Mouse (Mus musculus) G1E (cell line): ENCODE data around the gene Lin7c. TPM values are rescaled to one million over a fixed set of nuclear protein-coding genes. Genes with fewer than 3 reads are reported as not detected.

Source experiments
- ATAC-seq: 2 replicates; pipeline ENCODE4 v1.8.0; 2016; ENCODE audit warnings: mild to moderate bottlenecking; ENCODE audit not compliant: insufficient number of reproducible peaks, poor library complexity, low FRiP score, severe bottlenecking; ENCODE audit errors: extremely low read depth
- DNase-seq: peaks from one replicate; pipeline ENCODE4 v3.0.0; 2012; ENCODE audit warnings: low spot score
- H3K27me3 ChIP-seq: 2 replicates; pipeline ENCODE4 v1.6.1; 2012; ENCODE audit warnings: mild to moderate bottlenecking, low read length, inconsistent platforms; ENCODE audit not compliant: insufficient read depth
- H3K36me3 ChIP-seq: replicated peaks from 2 replicates; pipeline ENCODE3; 2012; ENCODE audit warnings: mild to moderate bottlenecking, inconsistent platforms
- H3K4me1 ChIP-seq: 2 replicates; pipeline ENCODE4 v1.6.1; 2012; ENCODE audit warnings: low read depth, low read length, inconsistent platforms, mixed read lengths; ENCODE audit not compliant: insufficient read depth
- H3K4me3 ChIP-seq: 2 replicates; pipeline ENCODE4 v1.5.1; 2012; ENCODE audit warnings: low read depth, mild to moderate bottlenecking, inconsistent platforms, low read length, moderate library complexity, mixed read lengths
- H3K9me3 ChIP-seq: replicated peaks from 2 replicates; pipeline ENCODE4 v1.6.1; 2012; ENCODE audit warnings: inconsistent platforms
- CTCF ChIP-seq: IDR thresholded peaks from 2 replicates; pipeline ENCODE4 v1.5.1; 2012; ENCODE audit warnings: low read depth, low read length, inconsistent platforms, mixed read lengths
- GATA1 ChIP-seq: IDR thresholded peaks from 2 replicates; pipeline ENCODE4 v1.6.1; 2012; ENCODE audit warnings: borderline replicate concordance, low read length, inconsistent platforms, mixed read lengths
- GATA2 ChIP-seq: IDR thresholded peaks from 2 replicates; pipeline ENCODE4 v1.6.1; 2012; ENCODE audit warnings: low read depth, low read length, inconsistent platforms, borderline replicate concordance
- POLR2AphosphoS5 ChIP-seq: IDR thresholded peaks from 2 replicates; pipeline ENCODE4 v1.6.1; 2012; ENCODE audit warnings: low read depth, low read length, inconsistent platforms; ENCODE audit not compliant: insufficient replicate concordance
- TAL1 ChIP-seq: conservative IDR thresholded peaks from 2 replicates; pipeline ENCODE4 v1.6.1; 2012; ENCODE audit warnings: low read depth, low read length, inconsistent platforms, mixed read lengths
- polyA plus RNA-seq: library from polyadenylated mRNA; stranded (reverse); fragments of >175 nt; gene quantifications from 2 replicates; pipeline ENCODE4 v1.2.3, GENCODE M21; 2012
- total RNA-seq, 2 experiments: library from RNA; stranded (forward) in 1 of 2; stranded (reverse) in 1 of 2; fragments of 200-1000 nt in 1 of 2; fragments of >200 nt in 1 of 2; fragmentation: Nextera tagmentation in 1 of 2; gene quantifications; 2 replicates each; pipeline ENCODE4 v1.2.3; 2014 to 2017

The Lin7c gene
- total and polyA plus RNA-seq, 3 experiments, result 4.6 to 110 (median 99.3) TPM

DNA sequence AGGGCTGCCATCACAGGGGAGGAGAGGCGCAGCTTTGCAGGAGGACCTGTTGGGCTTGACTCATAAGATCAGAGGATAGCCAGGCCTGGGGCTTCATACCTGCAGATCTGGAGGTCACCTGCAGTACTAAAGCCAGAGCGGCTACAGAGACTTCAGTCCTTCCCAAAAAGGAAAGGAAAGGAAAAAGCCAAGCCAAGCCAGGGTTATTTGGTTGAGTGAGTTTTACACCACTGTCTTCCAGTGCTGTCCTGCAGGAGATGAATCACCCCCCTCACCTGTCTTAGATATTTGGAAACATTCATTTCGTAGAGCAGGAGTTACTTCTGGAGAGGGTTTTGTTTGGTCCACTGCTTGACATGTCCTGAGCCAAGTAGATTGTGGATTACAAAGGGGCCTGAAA lies 42.5 kb downstream of the Lin7c start:
- ATAC-seq (no peak), DNase-seq (no peak)
- Histone ChIP-seq H3K36me3 (no peaks in the 10 kb centered on the region), H3K4me3 (no peak overlapping the region), H3K4me1 (peaks cover 12% of the 10 kb centered on the region), H3K9me3 (no peaks in the 10 kb centered on the region), H3K27me3 (no peaks in the 10 kb centered on the region)
- TF ChIP-seq GATA2, result no peak
- no peak for TF ChIP-seq TAL1
- no peak for TF ChIP-seq POLR2AphosphoS5
- TF ChIP-seq GATA1, result no peak
- no peak for TF ChIP-seq CTCF

DNA sequence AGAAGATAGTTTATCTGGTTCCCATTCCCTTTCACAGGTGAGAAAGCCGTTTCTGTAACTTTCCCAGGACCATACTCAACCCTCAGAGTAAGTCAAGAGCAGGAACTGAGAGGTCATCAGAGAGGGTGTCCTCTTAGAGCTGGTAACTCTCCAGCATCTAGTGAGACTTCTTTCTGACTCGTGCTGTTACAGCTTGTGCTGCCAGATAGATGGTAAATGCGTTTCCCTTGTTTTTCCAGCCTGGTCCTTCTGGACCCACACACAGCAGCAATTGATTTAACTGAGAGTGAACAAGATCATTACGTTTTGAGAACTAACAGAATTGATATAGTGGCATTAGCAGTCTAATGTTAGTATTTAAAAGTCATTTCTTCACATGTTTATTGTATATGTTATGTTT lies 43.4 kb downstream of the Lin7c start:
- Histone ChIP-seq H3K4me1 (peaks cover 7% of the 10 kb centered on the region), H3K36me3 (no peaks in the 10 kb centered on the region), H3K4me3 (no peak overlapping the region), H3K27me3 (no peaks in the 10 kb centered on the region), H3K9me3 (no peaks in the 10 kb centered on the region)
- no peak for DNase-seq
- no peak for TF ChIP-seq GATA1
- TF ChIP-seq GATA2, result no peak
- TF ChIP-seq TAL1, result no peak
- TF ChIP-seq POLR2AphosphoS5, result no peak
- TF ChIP-seq CTCF, result no peak
- ATAC-seq, result no peak

DNA sequence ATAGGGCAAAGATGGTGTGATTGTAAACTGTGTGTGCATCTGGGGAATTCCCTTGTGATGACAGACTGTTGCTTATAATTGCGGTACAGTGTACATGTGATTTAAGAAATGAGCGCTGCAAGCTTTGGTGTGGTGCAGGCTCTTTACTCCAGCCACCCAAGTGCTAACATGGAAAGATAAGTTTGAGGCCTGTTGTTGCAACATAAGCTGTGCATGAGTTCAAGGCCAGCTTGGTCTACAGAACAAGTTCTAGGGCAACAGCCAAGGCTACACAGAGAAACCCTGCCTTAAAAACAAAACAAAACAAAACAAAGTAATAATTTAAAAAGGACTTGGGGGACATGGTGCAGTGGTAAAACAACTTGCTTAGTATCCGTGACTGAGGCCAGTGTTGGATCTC lies 44.5 kb downstream of the Lin7c start:
- Histone ChIP-seq H3K9me3 (no peaks in the 10 kb centered on the region), H3K4me1 (peaks cover 3% of the 10 kb centered on the region; the same call in 1 of the 2 replicates), H3K36me3 (no peaks in the 10 kb centered on the region), H3K27me3 (no peaks in the 10 kb centered on the region), H3K4me3 (no peak overlapping the region)
- ATAC-seq, result no peak
- DNase-seq, result no peak
- TF ChIP-seq POLR2AphosphoS5, result no peak
- TF ChIP-seq GATA1, result no peak
- TF ChIP-seq CTCF, result no peak
- TF ChIP-seq TAL1, result no peak

GRCm38 (mm10) chr2:109935754-109936409 lies 45.2 kb downstream of the Lin7c start:
- Histone ChIP-seq H3K27me3 (no peaks in the 10 kb centered on the region), H3K4me1 (peaks cover 3% of the 10 kb centered on the region; the same call in 1 of the 2 replicates), H3K9me3 (no peaks in the 10 kb centered on the region), H3K4me3 (no peak overlapping the region), H3K36me3 (no peaks in the 10 kb centered on the region)
- DNase-seq (no peak), ATAC-seq (no peak)
- TF ChIP-seq GATA2 (no peak), TAL1 (no peak), POLR2AphosphoS5 (no peak), CTCF (no peak), GATA1 (no peak)

DNA sequence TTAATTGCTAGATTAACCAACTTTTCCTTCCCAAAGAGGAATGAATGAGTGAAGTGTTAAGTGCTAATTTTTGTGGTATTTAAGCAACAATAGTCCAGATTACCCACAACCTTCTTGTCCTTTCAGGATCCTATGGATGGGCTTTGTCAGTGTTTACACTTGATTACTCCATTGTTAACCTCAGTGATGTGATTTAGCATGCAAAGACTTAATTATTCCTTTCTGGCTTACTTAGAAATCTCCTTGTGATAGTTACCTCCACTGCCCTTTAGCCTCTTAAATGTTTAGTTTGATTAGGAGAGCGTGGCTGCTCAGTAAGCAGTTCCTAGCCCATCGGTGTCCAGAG lies 45.7 kb downstream of the Lin7c start:
- Histone ChIP-seq H3K4me3 (no peak overlapping the region), H3K27me3 (no peaks in the 10 kb centered on the region), H3K9me3 (no peaks in the 10 kb centered on the region), H3K36me3 (no peaks in the 10 kb centered on the region), H3K4me1 (peaks cover 3% of the 10 kb centered on the region; the same call in 1 of the 2 replicates)
- ATAC-seq (no peak), DNase-seq (no peak)
- no peak for TF ChIP-seq CTCF
- TF ChIP-seq POLR2AphosphoS5, result no peak
- TF ChIP-seq TAL1, result no peak
- no peak for TF ChIP-seq GATA1
- TF ChIP-seq GATA2, result no peak

DNA sequence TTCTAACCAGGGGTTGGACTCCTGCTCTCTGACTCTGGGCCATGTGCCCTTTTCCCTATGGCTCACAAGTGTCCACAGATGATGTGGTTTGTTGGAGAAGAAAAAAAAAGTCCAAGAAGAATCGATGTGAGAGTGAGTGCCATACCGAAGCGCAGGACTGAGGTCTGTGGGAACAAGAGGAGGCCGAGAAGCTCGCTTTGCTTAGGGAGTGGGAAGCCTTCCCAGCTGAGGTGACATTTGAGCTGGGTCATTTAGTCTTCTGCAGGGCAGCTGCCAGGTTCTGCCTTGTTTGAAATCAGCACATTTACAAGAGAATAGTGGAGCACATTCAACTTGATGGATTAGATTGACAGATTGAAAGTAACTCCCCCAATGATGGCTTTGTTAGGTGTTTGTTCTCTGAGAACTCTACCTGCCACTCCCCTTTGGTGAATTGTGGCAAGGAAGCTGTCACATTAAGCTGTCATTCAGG lies 51.4 kb downstream of the Lin7c start:
- no peak for TF ChIP-seq CTCF
- no peak for TF ChIP-seq POLR2AphosphoS5
- no peak for TF ChIP-seq GATA2
- TF ChIP-seq GATA1, result no peak
- no peak for TF ChIP-seq TAL1

More for the DNA sequence above, 51.4 kb downstream of the Lin7c start:
- Histone ChIP-seq H3K4me1 (peaks cover 8% of the 10 kb centered on the region), H3K4me3 (no peak overlapping the region), H3K9me3 (no peaks in the 10 kb centered on the region), H3K27me3 (no peaks in the 10 kb centered on the region), H3K36me3 (no peaks in the 10 kb centered on the region)
- DNase-seq, result no peak
- no peak for ATAC-seq
